Mouse (Mus musculus): ENCODE measurements around the gene Il17d.

DNA sequence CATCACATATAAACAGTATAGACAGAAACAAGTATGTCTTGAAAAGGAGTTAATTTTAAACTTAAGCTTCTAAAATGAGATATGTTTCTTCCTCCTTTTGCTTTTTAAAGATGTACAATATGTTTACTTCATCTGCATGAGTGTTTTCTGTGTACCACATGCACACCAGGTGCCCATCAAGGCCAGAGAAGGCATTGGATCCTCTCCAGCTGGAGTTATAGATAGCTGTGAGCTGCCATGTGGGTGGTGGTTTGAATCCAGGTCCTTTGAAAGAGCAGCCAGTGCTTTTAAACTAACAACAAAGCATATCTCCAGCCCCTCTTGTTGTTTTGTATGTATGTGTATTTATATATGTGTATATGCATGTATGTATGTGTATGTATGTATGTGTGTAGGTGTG lies 28.4 kb downstream of the Il17d start:
- TF ChIP-seq POLR2A (IDR thresholded peaks at IDR 0.05; ENCODE audit: low read depth, low read length): no peak
- no peak for TF ChIP-seq CTCF (IDR thresholded peaks at IDR 0.05; ENCODE audit: extremely low read depth, insufficient read depth, insufficient read length, insufficient replicate concordance)

Data from spleen, adult 2 months (tissue).